Mouse (Mus musculus) c-Kit-positive CD71-positive TER-119-positive erythroid progenitor cells, embryonic 14.5 days (primary cell): ENCODE measurements around the gene App.

Experiments used
- DNase-seq: peaks from one replicate; pipeline ENCODE4 v3.0.0-alpha.2; 2013; ENCODE audit warnings: low spot score

Gene App

GRCm38 (mm10) chr16:85173373-85174081 is at the start of gene App:
Gene App, minus strand, starts transcription at chr16:85173766.
- DNase-seq: peak; percentile 59

- no peak for DNase-seq
These were observed 42.3 kb upstream of the App start for GRCm38 (mm10) chr16:85215846-85216245.

GRCm38 (mm10) chr16:85215173-85215572 is 41.6 kb upstream of the App start:
- no peak for DNase-seq

- DNase-seq: no peak
These were observed 22.1 kb upstream of the App start for GRCm38 (mm10) chr16:85195622-85196021.

GRCm38 (mm10) chr16:85195167-85195566 is 21.6 kb upstream of the App start:
- DNase-seq: no peak

GRCm38 (mm10) chr16:85181502-85181901 is 7.9 kb upstream of the App start:
- DNase-seq: no peak

GRCm38 (mm10) chr16:85180710-85181109 is 7.1 kb upstream of the App start:
- DNase-seq: no peak

GRCm38 (mm10) chr16:85176666-85177065 is 3.1 kb upstream of the App start:
- DNase-seq: no peak

GRCm38 (mm10) chr16:85172571-85173372 is 794 bp downstream of the App start:
- DNase-seq: no peak

GRCm38 (mm10) chr16:85171976-85172570 is 1.5 kb downstream of the App start:
- DNase-seq: no peak

- DNase-seq: no peak
These were observed 2.6 kb downstream of the App start for GRCm38 (mm10) chr16:85170826-85171510.

GRCm38 (mm10) chr16:85168821-85169220 is 4.7 kb downstream of the App start:
- DNase-seq: no peak

- DNase-seq: no peak
These were observed 7.4 kb downstream of the App start for GRCm38 (mm10) chr16:85166205-85166604.

GRCm38 (mm10) chr16:85165631-85166030 is 7.9 kb downstream of the App start:
- DNase-seq: no peak

- DNase-seq: no peak
These were observed 8.4 kb downstream of the App start for GRCm38 (mm10) chr16:85165177-85165576.

- no peak for DNase-seq
These were observed 10.8 kb downstream of the App start for GRCm38 (mm10) chr16:85162779-85163178.

GRCm38 (mm10) chr16:85160140-85160539 is 13.4 kb downstream of the App start:
- DNase-seq: no peak

GRCm38 (mm10) chr16:85157796-85158546 is 15.6 kb downstream of the App start:
- DNase-seq: no peak

GRCm38 (mm10) chr16:85157156-85157555 is 16.4 kb downstream of the App start:
- no peak for DNase-seq

GRCm38 (mm10) chr16:85155836-85156235 is 17.7 kb downstream of the App start:
- no peak for DNase-seq

- DNase-seq: no peak
These were observed 21.1 kb downstream of the App start for GRCm38 (mm10) chr16:85152457-85152856.

GRCm38 (mm10) chr16:85151681-85152080 is 21.9 kb downstream of the App start:
- no peak for DNase-seq
